Mouse (Mus musculus) left cerebral cortex, adult 9 months (tissue): ENCODE results near the gene Col15a1.
A peak's percentile ranks its signal among the peaks of the same experiment; 100 is the strongest.

Experiments
- DNase-seq, 2 experiments: peaks; one replicate each; pipeline ENCODE4 v3.0.0; 2022; ENCODE audit warnings: low spot score in 2 of 2

The Col15a1 gene

DNA sequence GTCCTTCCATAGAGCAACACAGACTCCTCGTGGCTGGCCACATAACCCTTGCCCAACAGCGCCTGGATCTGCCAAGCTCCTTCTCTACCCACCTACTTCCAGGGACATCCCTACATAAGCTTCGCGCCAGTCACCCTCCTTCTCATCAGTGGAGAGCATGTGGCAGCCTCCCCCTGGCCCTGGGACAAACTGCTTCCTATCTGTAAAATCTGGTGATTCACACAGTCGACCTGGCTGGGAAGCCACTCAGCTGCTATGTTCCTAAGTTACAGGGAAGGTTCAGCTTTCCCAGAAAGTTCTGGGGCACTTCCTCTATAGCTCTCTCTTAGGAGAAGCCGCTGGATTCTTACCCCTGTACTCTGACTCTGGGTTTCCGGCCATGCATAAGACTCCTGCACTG is 22.5 kb downstream of the Col15a1 start:
- no peak for DNase-seq

DNA sequence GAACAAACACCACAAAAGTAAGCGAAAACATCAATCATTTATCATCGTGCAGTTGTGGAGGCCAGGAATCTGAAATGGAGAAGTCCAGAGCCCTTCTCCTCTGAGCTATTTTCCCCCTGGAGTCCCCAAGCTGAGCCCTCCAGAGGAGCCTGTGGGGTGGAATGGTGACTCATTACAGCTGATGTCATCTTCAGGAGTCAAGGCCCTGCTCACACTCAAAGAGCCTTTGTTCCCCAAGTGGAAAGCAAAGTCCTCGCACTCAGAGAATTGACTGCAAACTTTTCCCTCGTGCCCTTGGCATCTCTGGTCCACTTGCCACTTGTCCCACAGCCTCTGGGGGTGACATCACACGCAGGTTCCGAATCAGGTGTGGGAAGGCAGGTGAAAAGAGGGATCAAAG is 23.4 kb downstream of the Col15a1 start:
- DNase-seq = no peak

DNA sequence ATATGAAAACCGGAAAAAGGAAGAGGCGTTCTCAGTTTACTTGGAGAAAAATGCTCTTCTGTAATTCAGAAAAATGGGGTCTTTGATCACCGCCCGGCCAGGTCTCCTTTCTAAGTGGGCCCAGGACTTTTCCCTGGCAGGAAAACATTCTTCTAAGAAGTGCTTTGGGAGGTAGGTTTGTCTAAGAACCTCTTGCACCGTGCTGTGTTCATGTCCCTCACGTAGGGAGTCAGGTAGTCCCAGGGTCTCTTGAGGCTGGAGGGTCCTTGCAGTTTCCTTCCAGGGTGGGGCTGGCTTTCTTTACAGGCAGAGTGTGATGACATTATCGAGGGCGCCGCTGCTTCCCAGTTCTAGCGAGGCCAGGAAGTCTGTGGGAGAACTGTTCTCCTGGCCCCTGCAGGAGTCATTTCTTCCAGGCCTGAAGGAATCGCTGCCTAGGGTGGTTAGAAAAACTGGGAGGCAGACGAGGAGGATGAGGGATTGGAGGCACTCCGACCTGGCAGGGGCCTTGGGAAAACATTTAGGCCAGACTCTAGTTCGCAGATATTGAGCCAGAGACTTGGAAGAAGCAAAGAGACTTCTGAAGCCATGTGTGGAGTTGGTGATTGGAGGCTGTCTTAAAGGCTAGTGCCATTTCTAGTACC is 25.4 kb downstream of the Col15a1 start:
- no peak for DNase-seq

DNA sequence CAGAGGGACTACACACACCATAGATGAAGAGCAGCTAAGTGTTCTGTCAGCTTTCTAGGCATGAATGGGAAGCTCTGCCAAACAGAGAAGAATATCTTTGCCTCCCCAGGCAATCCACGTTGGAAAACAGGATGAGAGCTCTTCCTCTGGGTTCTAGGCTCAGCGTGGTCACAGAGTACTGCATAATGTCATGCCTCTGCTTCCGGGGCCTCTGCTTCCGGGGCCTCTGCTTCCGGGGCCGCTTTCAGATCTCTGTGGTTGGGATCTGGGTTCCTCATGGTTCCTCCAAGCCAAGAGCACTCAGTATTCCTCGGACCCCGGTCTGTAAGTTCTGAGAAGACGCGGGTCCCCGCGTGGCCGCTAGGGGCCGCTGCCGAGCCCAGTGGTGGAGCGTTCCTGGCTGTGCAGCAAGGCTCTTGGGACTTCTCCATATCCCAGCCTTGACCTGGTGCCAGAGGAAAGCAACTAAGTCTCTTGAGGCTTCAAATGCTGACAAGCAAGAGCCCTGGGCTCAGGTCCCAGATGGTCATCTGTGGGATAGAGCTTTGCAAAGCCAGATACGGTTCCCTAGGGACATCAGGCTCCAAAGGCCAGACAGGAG is 26.8 kb downstream of the Col15a1 start:
- peak in 1 of 2 experiments; percentile 71 for DNase-seq

DNA sequence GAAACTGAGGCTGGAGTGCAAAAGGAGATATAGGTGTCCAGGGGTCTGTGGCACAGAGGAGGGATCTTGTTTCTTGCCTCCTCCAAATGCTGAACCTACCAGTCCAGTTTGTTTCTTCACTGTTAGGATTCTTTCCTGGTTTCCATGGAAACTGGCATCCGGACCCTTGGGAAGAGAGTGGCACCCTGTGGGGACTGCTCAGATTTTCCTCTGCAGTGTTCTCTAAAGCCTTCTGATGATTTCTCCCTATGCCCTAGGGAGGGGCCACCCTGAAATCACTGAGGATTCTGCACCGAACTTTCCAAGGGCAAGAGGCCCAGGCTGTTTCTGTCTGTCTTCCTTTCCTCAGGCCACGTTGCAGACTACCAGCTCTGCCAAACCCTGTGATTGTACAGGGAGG is 27.4 kb downstream of the Col15a1 start:
- no peak for DNase-seq

DNA sequence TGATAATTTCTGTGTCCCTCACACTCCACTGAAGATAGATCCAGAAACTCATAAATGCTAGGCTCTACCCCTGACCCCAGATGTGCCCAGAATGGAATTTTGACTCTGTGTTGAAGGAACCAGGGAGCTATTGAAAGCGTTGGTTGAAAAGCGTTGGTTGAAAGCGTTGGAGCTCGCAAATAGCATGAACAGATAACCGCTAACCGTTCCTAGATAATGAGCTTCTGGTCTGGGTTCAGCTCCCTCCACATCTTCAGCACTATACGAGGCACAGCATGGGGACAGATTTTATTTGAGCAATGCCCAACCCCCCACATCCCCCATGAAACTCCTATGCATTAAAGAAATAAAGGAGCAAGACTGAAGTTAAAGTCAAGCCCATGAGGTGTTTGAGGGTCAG is 28.1 kb downstream of the Col15a1 start:
- DNase-seq = no peak

DNA sequence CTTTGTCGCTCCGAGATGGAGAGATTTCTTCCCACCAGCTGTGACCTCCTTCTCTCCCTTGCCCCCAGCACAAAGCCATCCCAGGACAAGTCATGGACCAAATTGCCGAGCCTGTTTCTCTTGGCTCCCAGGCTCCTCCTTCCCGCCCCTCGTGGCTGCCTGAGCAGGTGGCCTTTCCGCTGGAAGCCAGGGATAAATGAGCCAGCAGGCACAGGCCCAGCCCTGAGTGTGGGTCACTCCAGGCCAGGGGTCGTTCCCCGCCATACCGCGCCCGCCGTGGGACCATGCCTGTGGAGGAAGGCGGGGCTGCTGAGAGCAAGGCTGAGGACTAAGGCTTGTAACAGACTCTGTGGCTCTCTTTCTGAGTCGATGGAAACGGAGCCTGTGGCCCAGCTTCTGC is 29.3 kb downstream of the Col15a1 start:
- DNase-seq = no peak

DNA sequence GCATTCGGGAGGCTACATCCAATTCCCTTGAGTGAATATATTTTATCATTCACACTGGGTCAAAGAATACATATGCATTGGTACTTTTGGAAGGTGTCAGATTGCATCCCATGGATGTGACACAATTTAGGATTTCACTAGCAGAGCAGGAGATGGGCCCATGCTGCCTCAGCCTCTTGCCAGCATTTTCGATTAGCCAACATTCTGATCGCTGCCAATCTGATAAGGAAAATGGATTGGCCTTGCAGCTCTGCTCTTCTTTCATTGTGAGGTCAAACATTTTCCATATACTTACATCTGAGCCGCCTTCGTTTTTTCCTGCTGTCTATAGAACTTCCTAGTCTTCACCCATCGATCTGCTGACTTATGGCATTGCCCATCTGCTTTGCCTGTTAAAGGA is 31.2 kb downstream of the Col15a1 start:
- DNase-seq = no peak

DNA sequence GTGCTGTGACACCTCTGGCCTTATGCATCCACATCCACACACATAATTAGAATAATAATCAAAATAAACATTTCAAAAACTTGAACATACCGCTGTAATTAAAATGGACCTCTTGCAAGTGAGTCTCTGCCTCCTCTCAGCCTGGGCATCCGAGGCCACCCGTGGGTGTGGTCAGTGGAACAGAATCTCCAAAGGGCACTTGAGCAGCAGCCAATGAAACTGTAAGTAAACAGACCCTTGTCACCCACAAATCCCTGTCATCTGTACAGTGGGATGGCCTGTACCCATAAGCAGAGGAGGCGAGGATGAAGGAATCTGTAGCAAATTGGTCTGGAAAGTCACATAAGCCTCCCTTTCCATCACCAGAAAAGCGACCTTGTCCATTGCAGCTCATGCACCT is 32.9 kb downstream of the Col15a1 start:
- DNase-seq = no peak

DNA sequence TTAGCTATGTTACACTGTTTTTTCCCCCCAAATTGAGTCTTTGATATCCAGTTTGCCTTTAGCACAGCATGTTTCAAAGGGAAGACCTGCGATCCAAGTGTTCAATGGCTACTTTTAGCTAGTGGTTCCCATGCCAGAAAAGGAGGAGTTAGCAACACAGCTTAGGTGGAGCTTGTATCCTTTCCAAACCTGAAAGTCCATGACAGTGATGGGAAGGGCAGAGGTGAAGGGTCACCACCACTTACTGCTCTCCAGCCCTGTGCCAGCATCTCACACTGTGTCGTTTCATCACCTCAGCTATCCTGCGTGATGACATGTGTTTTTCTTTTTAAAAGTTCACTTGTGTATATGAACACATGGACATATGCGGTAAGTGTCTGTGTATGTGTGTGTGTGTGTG is 34.2 kb downstream of the Col15a1 start:
- no peak for DNase-seq

DNA sequence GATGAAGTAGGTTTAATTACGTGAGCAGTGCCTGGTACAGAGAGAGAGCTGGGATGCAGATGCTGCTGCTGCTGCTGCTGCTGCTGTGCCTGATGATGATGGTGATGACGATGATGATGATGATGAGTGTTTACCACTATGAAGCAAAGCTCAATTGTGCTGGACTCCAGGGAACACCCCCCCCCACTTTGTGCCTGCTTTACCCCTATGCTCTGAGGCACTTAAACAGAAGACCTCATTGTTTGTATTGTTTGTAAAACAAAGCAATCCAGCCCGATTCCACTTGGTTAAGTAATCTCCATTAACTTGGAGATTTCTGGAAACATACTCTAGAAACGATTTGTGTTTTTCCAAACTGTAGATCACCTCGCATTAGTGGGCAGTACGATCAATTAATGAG is 36.7 kb downstream of the Col15a1 start:
- DNase-seq = no peak

DNA sequence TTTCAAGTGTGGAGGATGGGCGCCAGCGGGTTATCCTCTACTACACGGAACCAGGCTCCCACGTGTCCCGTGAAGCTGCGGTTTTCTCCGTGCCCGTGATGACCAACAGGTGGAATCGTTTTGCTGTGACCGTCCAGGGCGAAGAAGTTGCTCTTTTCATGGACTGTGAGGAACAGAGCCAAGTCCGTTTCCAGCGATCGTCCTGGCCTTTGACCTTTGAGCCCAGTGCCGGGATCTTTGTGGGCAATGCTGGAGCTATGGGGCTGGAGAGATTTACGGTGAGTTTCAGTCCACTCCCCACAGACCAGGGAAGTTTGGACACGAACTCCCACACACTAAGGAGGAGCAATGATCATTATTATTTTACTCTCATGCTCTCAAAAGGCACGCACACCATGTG is 37.7 kb downstream of the Col15a1 start:
- no peak for DNase-seq

DNA sequence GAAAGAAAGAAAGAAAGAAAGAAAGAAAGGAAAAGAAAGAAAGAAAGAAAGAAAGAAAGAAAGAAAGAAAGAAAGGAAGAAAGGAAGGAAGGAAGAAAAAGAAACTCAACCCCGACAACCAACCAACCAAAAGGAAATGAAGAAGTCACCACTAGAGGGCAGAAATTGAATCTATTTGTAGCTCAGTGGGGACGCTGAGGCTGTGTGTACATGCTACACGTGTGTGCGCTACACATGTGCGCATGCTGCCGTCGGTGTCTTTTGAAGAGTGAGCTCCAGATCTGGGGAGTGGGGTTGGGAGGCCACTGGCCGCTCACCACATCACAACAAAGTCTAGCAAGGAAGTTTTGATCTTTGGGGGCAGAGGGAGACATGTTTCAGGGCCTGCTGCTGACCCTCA is 38.9 kb downstream of the Col15a1 start:
- DNase-seq = no peak

DNA sequence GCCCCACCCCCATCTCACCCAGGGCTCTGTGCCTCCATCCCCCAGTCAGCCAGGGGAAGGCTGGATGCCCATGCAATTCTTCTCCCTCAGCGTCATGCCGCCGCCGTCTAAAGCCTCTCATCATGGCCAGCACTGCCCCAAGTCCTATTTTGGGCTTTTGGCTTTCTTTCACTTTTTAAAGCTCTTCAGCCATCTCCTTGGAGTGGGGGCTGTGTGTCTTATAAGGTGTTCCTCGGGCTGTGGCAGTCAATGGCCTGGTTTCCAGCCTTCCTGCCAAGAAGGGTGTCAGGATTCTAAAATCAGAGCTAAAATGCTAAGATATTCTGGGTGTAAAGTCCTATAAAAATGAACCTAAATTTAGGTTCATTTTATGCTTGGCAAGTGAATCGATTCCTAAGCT is 39.6 kb downstream of the Col15a1 start:
- no peak for DNase-seq

DNA sequence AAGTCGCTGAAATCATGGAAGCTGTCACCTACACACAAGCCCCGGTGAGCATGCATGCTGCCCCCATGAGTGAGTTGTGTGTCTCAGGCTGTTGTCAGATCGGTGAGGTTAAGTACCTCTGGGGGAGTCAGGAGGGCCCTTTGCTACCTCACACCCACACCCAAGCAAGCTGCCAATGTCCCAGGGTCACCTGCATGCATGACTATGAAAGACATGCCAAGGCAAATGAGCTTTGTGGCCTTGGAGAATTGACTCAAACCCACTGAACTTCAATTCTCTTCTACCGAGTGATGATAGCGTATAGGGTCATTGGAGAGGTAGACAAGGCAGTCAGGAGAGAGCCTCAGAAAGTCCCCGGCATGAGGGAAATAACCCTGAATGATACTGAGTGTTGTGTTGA is 41.2 kb downstream of the Col15a1 start:
- DNase-seq = no peak

DNA sequence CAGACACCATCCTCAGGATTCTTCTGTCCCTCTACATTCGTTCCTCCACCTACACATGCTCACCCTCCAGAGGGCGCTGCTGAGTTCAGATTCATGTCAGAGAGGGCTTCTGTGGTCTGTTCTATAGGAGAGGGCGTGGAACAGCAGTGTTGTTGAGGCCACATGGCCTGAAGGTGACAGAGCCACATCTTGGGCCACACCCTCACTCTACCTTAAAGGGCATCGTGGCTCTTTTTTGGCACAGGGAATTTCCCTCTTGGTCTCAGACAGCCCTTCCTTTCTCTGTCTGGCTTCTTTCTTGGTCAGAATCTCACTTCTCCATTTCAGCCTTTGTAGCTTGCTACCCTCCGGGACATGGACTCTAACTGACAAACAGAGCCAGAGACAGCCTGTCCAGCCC is 43.1 kb downstream of the Col15a1 start:
- DNase-seq = peak in 1 of 2 experiments; percentile 79

DNA sequence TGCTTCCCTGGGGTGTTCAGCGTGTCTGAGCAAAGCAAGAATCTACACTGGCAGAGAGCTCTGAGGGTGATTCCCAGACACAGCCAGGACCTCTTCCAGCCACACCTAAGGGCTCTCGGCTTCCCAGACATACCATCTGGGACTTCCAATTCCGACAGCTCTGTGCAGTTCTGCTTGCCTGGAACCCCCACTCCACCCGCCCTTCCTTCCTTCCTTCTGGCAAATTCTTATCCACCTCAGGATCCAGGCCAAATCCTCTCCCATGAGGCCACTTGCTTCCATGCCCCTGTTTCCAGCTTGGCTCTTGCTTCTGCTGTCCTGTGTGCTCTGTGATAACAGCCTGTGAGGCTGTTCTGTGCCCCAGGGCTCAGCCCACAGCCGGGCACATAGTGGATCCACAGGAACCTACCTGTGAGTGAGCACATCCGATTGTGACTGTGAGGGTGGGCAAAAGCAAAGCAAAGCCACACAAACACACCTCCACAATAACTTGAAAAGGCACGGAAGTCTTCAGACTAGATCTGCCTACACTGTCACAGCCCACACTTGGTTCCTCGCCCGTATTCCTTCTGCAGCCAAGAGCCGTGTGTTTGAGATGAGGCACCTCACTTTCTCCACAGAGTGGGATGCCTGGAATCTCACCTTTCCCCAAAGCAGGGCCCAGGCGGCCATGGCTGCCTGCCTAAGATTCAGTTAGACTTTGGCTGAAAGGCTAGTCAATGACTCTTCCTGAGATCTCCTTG is 43.9 kb downstream of the Col15a1 start:
- DNase-seq = peak in 1 of 2 experiments; percentile 88

DNA sequence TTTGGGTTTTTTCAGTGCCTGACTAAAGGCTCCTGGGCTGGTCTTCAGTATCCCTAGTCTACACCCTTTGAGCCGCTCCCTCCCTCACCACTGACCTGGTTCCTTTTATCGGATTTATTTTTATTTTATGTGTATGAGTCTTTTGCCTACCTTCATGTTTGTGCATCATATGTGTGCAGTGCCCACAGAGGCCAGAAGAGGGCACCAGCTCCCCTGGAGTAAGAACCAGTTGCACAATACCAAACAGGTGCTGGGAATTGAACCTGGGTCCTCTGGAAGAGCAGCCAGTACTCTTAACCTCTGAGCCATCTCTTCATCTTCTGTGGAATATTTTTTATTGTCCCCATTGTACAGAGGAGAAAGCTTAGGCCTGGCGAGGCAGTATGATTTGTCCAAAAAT is 44.7 kb downstream of the Col15a1 start:
- DNase-seq = no peak

DNA sequence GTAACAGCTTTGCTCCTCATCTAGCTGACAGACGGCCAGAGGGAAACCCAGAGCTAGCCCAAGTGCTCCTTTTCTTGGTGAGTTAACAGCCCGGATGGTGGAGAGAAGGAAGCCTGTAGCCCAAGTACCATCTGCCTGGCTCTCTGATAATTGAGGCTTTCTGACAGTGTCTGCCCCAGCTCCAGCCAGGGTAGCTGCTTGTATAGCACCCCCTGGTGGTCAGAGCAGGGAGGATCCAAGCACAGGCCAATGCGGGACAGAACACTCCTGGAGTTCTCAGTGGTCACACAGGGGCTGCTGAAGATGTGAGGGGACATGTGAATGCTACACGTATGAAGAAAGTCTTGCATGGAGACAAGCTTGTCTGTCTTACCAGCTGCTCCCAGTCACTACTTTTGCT is 47.7 kb downstream of the Col15a1 start:
- DNase-seq = peak in 1 of 2 experiments; percentile 76

DNA sequence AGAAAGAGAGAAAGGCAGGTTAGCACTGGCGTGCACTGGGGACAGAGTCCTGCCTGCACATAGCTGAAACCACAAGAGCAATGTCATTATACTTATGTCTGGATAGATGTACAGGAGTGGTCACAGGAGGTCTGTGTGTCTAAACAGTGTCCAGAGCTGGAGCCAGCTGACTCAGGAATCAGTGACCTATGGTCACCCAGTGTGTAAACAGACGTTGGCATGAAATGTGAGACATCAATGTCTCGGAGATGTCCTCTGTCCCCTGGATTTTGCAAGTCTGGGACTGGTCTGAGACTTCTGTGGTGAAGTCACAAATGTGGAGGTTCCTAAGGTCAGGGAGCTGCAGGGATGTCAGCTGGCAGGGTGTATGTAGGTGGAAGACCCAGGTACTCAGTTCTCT is 50.2 kb downstream of the Col15a1 start:
- no peak for DNase-seq

DNA sequence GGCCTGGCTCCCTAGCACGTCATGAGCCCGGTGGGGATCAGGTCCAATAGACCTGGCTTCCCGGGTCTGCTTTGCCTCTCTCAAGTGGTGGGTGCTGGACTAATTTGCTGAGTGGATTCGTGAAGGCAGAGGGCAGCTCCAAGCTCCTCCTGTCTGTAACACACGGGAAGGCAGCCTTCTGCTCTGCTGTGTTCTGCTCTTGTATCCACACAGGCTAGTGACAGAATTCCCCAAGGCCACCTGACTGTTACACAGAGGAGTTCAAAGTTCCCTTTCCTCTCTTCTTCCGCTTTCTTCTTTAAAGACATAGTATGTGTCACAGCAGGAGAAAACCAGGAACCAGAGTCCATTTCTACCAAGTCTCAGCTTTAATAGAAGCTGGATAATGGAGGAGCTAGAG is 53.1 kb downstream of the Col15a1 start:
- DNase-seq = no peak

DNA sequence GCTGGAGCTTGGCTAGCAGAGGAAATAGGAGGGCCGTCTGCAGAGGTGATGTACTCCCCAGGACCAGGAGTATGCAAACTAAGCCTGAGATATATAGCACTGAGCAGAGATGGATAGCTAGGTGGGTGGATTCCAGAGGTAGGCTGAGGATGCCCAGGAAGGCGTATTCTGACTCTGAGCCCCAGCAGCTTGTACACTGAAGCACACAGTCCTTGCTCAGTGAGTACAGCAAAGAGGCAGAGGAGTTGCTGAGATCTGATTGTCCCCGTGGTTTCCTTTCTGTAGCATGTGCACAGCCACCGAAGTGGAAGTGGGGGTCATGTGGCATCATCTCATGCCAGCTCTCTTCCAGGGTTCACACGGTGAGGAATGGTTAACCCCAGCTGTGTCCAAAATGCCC is 54.0 kb downstream of the Col15a1 start:
- no peak for DNase-seq

DNA sequence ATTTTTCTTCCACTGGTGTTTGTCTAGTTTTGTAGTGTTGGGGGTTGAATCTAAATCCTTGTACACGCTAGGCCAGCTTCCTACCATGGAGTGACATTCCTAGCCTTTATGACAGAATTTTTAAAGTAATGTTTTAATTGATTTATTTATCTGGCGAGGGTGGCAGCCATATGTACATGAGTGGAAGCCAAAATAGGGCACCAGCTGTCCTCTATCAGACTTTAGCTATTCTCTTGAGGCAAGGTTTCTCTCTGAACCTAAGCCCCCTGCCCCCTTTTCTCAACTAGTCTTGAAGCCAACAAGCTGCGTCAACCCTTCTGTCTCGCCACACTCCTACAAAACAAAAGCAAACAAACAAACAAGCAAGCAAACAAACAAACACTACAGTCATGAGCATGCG is 57.6 kb downstream of the Col15a1 start:
- DNase-seq = no peak
